Mouse (Mus musculus): ENCODE measurements at regions not wholly inside any gene's neighbourhood (a gene's known extent, or its start where the extent isn't known, plus 50 kb on each side); places are given as distances from the start of the nearest gene placed in this dataset.

DNA sequence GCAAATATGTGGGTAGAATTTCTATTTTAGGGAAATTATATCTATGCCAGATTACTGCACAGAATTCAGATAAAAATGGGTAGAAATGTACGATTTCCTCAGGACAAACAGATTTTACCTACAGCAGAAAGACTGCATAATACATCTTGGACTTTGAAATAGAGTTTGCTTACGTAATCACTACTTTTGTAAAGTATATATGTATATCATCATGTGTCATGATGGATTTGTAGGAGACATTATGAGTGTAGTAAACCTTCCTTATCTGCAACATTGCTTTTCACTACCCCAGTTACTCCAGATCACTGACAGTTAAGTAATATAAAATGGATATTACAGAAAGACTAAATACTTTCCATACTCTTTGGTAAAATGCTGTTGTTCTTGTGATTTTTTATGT lies 1151.2 kb upstream of the Tenm2 start:
- no peaks in the 10 kb centered on the region for H3K27me3 ChIP-seq
- no peaks in the 10 kb centered on the region for H3K36me3 ChIP-seq
- H3K4me1 ChIP-seq (replicated peaks) = no peaks in the 10 kb centered on the region
- H3K27ac ChIP-seq = no peak overlapping the region
- H3K9me3 ChIP-seq = no peaks in the 10 kb centered on the region
- ATAC-seq (ENCODE audit: insufficient number of reproducible peaks, insufficient read depth, low FRiP score, low TSS enrichment, low read depth) = no peak
- no peak overlapping the region for H3K4me3 ChIP-seq (replicated peaks)
- H3K9ac ChIP-seq (replicated peaks) = no peak overlapping the region
- no peak overlapping the region for H3K4me2 ChIP-seq
- 78% methylated on average over 2 of the region's 2 CpGs for WGBS

DNA sequence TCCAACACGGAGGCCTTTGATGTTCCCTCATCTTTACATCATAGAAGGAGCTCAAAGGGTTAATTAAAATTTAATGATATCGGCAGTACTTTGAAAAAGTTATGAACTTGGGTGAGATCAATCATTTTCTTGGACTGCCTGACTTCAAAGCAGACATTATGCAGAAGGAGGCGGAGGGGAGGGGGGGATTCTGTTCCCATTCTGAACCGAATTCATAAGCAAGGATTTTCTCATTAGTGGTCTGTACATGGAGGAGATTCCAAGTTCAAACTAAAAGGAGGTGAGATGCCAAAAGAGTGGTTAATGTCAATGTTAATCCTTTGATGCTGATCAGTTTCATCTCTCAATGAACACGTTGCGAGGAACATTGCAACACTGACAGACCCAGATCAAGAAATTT lies 1110.7 kb upstream of the Tenm2 start:
- Histone ChIP-seq H3K4me3 (replicated peaks) (no peak overlapping the region), H3K27me3 (no peaks in the 10 kb centered on the region), H3K9ac (replicated peaks) (no peak overlapping the region), H3K27ac (no peak overlapping the region), H3K4me2 (no peak overlapping the region), H3K36me3 (no peaks in the 10 kb centered on the region), H3K9me3 (no peaks in the 10 kb centered on the region), H3K4me1 (replicated peaks) (no peaks in the 10 kb centered on the region)
- WGBS = 65% methylated on average over 6 of the region's 6 CpGs
- no peak for ATAC-seq (ENCODE audit: insufficient number of reproducible peaks, insufficient read depth, low FRiP score, low TSS enrichment, low read depth)

DNA sequence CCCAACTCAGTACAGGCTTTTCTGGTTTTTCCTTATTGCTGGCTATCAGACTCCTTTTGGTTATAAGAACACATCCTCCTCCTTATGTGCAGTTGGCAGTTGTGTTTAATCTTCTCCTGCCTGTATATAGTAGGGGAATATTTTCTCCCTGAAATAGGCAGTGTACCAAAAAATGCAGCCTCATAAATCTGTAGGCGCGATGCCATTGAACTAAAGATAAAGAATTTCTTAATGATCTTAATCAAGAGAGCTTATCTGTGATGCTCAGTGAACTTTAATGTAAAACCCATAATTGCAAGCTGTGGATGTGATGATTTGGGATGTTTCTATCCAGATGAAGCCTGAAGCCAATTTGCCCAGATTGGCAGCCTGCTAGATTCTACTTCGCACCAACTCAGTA lies 1099.6 kb upstream of the Tenm2 start:
- no peak for ATAC-seq (ENCODE audit: insufficient number of reproducible peaks, insufficient read depth, low FRiP score, low TSS enrichment, low read depth)
- H3K9ac ChIP-seq (replicated peaks) = no peak overlapping the region
- no peak overlapping the region for H3K27ac ChIP-seq
- no peak overlapping the region for H3K4me3 ChIP-seq (replicated peaks)
- no peak overlapping the region for H3K4me2 ChIP-seq
- no peaks in the 10 kb centered on the region for H3K36me3 ChIP-seq
- H3K4me1 ChIP-seq (replicated peaks) = no peaks in the 10 kb centered on the region
- H3K27me3 ChIP-seq = no peaks in the 10 kb centered on the region
- 90% methylated on average over 3 of the region's 3 CpGs for WGBS
- no peaks in the 10 kb centered on the region for H3K9me3 ChIP-seq

- H3K9ac ChIP-seq (replicated peaks) = no peak overlapping the region
- H3K4me3 ChIP-seq (replicated peaks) = no peak overlapping the region
- H3K9me3 ChIP-seq = no peaks in the 10 kb centered on the region
- no peak overlapping the region for H3K4me2 ChIP-seq
- H3K27me3 ChIP-seq = no peaks in the 10 kb centered on the region
- H3K36me3 ChIP-seq = no peaks in the 10 kb centered on the region
- H3K27ac ChIP-seq = no peak overlapping the region
- no peaks in the 10 kb centered on the region for H3K4me1 ChIP-seq (replicated peaks)
- ATAC-seq (ENCODE audit: insufficient number of reproducible peaks, insufficient read depth, low FRiP score, low TSS enrichment, low read depth) = no peak
Measured at GRCm38 (mm10) chr11:38297693-38298092, 1061.9 kb upstream of the Tenm2 start.

- WGBS = 78% methylated on average over 3 of the region's 3 CpGs
- Histone ChIP-seq H3K36me3 (no peaks in the 10 kb centered on the region), H3K27ac (no peak overlapping the region), H3K27me3 (no peaks in the 10 kb centered on the region), H3K4me2 (no peak overlapping the region), H3K9me3 (no peaks in the 10 kb centered on the region), H3K4me1 (replicated peaks) (no peaks in the 10 kb centered on the region), H3K9ac (replicated peaks) (no peak overlapping the region), H3K4me3 (replicated peaks) (no peak overlapping the region)
- ATAC-seq (ENCODE audit: insufficient number of reproducible peaks, insufficient read depth, low FRiP score, low TSS enrichment, low read depth) = no peak
Measured at GRCm38 (mm10) chr11:38291289-38291688, 1055.5 kb upstream of the Tenm2 start.

DNA sequence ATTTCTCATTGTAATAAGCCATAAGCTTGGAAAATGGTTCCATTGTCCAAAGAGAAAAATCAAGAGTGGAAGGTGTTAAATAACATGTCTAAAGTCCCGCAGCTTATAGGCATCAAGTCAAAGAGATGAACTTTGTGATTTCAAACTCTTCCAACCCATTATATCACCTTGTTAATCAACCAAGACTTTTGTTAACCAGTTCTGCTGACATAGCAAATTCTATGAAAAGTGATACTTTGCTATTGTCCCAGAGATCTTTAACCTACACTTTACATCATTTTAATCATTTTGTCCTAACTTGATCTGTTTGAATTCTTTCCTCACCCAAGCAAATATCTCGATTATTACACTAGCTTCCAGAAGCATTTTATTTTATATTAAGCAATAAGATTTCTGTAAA lies 1045.2 kb upstream of the Tenm2 start:
- Histone ChIP-seq H3K4me3 (replicated peaks) (no peak overlapping the region), H3K9ac (replicated peaks) (no peak overlapping the region), H3K4me1 (replicated peaks) (no peaks in the 10 kb centered on the region), H3K27ac (no peak overlapping the region), H3K36me3 (no peaks in the 10 kb centered on the region), H3K9me3 (no peaks in the 10 kb centered on the region), H3K27me3 (no peaks in the 10 kb centered on the region), H3K4me2 (no peak overlapping the region)
- no peak for ATAC-seq (ENCODE audit: insufficient number of reproducible peaks, insufficient read depth, low FRiP score, low TSS enrichment, low read depth)
- 89% methylated on average over 2 of the region's 2 CpGs for WGBS

Measured in limb, embryonic 12.5 days (tissue).